Mouse (Mus musculus) stomach, postnatal 0 days (tissue): ENCODE measurements around the gene 4833427G06Rik.

ENCODE experiments used
- CTCF ChIP-seq: IDR thresholded peaks from 2 replicates; pipeline ENCODE4 v1.5.1; 2016; ENCODE audit warnings: antibody characterized with exemption, low read depth, mild to moderate bottlenecking, moderate library complexity
- EP300 ChIP-seq: optimal IDR thresholded peaks from 2 replicates; pipeline ENCODE3; 2016; ENCODE audit warnings: antibody characterized with exemption

GRCm38 (mm10) chr9:51042136-51042535 lies 59.7 kb downstream of the 4833427G06Rik start:
- TF ChIP-seq EP300 (no peak), CTCF (no peak)
